Mouse (Mus musculus) cerebellum, adult 9-11 months (tissue): Measurements from ENCODE around the gene Ncoa3.

Source experiments
- DNase-seq: peaks from one replicate; pipeline ENCODE4 v3.0.0; 2022

Ncoa3 gene

GRCm38 (mm10) chr2:166003004-166003403, 10.6 kb downstream of the Ncoa3 start:
- no peak for DNase-seq

GRCm38 (mm10) chr2:166007046-166007445, 14.6 kb downstream of the Ncoa3 start:
- no peak for DNase-seq

GRCm38 (mm10) chr2:166008558-166009392, 16.3 kb downstream of the Ncoa3 start:
- no peak for DNase-seq

DNA sequence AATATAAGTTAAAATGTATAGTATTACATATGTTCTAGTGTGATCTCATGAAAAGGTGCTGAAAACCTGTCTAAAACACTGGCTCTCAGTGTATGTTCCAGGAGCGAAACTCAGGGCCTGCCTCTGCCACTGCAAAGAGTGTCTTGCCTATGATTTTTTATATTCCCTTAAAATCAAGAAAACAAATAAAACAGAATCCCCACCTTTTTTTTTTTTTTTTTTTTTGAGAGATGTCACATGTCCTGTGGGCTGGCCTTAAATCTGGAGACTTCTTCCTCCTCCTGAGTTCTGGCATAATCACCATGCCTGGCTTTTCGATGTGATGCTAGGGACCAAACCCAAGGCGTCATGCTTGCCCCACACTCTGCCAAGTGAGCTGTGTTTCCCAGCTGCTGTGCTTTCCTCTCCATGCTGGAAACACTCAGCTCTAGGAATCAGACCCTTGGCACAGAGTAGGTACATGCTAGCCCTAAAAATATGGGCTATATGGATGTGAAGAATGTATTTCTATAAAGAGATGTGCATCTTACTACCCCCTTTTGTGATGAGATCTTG, 17.0 kb downstream of the Ncoa3 start:
- peak; percentile 47 for DNase-seq

GRCm38 (mm10) chr2:166010321-166010720, 17.9 kb downstream of the Ncoa3 start:
- no peak for DNase-seq

DNA sequence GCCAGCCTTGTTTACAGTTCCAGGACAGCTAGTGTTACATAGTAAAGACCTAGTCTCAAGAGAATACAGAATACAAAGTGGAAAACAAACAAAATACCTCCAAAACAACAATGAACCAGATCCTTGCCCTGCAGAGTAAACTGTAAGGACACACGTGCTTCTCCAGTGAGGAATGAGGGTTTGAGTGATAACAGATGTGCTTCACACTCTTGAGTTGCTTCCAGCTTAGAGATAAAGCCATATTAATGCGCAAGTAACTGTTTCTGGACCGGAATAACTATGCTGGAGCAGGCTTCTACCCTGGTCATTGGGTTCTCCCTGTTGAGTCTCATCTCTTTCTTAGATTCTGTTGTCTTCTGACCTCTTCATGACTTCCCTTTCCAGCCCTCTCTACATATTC, 19.0 kb downstream of the Ncoa3 start:
- DNase-seq = no peak

GRCm38 (mm10) chr2:166012145-166012544, 19.7 kb downstream of the Ncoa3 start:
- no peak for DNase-seq

GRCm38 (mm10) chr2:166018769-166019168, 26.3 kb downstream of the Ncoa3 start:
- no peak for DNase-seq

GRCm38 (mm10) chr2:166020026-166020425, 27.6 kb downstream of the Ncoa3 start:
- no peak for DNase-seq

DNA sequence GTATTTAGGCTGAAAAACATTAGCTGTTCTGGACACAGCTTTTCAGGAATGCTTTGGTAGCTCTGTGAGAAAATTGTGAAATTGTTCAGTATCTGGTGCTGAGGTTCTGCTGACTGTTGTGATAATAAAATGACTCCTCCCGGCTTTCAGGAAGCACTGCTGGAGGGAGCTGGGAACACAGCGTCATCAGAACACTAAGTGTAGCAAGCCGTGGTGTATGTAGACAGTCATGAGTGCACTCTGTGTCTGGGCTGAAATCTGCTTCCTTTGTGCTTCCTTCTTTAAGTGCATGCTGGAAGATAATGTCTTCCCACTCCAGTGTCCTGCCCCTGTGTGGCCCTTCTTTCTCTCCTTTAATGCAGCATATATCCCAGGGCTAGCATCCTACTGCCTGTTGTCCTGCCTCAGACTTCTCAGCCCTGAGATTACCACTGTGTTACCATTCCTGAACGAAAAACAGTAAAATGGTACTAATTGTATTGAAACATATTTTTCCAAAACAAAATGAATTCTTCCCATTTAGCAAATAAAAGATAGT, 28.7 kb downstream of the Ncoa3 start:
- no peak for DNase-seq

- DNase-seq = no peak
These were observed 29.2 kb downstream of the Ncoa3 start for GRCm38 (mm10) chr2:166021642-166022041.

DNA sequence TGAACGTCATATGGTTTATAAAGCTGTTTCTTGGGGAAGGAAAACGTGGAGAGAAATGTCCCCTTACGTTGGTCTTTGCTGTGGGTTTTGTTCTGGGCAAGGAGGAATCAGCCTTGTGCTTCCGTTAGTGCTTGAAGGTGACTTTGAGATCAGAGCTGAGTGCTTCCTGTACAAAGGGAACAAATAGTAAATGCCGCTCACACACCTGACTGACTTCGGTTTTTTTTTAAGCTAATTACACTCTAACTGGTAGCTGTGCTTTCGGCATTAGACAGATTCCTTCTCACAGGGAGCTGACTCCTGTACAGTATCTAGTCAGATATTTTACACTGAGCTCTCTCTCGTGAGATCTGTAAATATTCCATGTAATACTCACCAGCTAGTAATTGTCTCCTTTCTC, 29.9 kb downstream of the Ncoa3 start:
- DNase-seq = no peak

GRCm38 (mm10) chr2:166024079-166024478, 31.6 kb downstream of the Ncoa3 start:
- DNase-seq = no peak

DNA sequence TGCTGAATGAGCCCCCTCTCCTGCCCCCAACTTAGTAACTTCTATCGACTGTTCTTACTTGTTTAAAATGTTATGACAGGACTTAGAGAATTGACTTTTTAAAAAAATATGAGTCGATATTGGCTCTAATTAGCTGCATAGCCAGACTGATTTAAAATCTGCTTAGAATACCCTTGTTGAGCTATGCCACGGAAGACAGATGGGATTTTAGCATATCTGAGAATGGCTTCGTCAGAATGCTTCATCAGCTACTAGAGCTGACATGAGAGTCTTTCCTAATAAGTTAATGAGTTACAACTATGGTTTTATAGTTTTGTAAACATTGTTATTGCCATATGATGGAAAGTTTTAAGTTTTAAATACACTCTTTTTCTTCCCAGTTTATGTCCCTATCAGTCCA, 32.2 kb downstream of the Ncoa3 start:
- DNase-seq = no peak

DNA sequence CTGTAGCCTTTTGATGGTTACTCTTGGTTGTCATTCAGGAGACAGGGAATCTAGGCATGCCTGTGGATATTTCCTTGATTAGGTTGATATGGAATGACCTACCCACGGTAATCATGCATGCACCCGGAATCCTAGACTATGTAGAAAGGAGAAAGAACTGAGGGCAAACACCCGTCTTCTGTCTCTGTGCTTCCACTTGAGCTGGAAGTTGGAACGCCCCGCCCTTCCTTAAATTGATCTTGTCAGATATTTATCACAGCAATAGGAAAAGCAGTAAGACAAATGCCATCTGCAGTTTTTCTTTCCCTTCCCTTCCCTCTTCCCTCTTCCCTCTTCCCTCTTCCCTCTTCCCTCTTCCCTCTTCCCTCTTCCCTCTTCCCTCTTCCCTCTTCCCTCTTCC, 33.5 kb downstream of the Ncoa3 start:
- DNase-seq = no peak

DNA sequence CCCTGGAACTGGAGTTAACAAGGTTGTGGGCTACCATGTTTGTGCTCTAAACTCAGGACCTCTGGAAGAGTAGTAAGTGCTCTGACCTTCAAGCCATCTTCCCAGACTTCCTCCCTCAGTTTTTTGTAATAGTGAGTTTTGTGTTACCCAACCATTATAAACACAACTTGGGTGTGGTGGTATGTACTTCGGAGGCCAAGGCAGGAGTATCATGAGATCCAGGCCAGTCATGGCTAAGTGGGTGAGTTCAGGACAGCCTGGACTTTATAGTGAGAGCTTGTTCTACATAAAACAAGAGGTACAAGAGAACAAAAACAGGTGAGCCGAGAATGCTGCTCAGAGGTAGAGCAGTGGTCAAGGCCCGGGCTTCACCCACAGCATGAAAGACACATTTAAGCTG, 35.4 kb downstream of the Ncoa3 start:
- DNase-seq = no peak

GRCm38 (mm10) chr2:166029232-166029631, 36.8 kb downstream of the Ncoa3 start:
- no peak for DNase-seq

GRCm38 (mm10) chr2:166030256-166030995, 38.0 kb downstream of the Ncoa3 start:
- no peak for DNase-seq

GRCm38 (mm10) chr2:166031120-166031929, 38.9 kb downstream of the Ncoa3 start:
- DNase-seq = no peak

DNA sequence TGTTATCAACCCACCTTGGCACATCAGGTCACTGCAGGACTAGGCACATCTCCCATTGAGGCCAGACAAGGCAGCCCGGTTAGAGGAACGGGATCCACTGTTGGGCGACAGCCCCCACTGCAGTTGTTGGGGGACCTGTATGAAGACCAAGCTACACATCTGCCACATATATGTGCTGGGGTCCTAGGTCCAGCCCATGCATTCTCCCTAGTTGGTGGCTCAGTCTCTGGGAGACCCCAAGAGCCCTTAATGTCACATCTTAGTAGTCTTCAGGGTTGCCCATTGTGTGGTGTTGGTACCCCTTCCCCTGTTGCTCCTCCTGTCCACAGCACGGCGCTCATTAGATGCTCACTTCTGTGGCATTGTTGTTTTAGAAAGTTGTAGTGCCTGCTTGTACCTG, 40.2 kb downstream of the Ncoa3 start:
- DNase-seq = no peak

GRCm38 (mm10) chr2:166034967-166035490, 42.6 kb downstream of the Ncoa3 start:
- DNase-seq = no peak

DNA sequence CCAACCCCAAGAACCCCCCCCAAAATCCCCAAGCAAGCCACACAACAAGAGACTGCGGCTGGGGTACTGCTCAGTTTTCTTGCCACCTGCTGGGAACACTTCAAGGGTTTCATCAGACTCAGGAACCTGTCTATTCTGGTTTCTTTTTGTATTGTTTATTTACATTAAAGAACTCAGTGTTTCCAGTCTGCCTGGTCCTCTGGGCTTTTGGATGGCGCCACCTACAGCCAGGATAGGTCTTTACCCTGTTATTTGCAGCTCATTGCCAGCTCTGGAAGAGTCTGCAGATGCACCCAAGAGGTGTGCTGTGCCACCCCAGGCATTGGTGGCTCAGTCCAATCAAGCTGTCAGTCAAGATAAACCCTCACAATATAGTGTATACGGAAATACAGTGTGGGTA, 43.3 kb downstream of the Ncoa3 start:
- DNase-seq = no peak

DNA sequence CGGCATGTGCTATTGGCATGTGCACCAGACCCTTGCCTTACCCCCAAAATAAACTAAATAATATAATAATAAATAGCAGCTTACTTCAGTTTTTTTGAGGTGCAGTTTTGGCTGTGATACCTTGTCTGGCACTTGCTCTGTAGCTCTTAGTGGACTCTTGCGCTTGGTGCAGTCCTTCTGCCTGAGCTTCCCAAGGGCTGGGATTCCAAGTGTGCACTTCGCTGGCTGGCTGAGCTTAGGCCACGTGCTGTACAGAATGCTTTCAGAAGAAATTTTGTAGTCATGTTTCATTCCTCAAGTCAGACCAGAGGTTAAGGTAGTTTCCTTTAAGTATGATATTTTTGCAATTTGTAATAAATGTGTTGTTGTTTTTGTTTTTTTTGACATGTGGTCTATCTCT, 47.2 kb downstream of the Ncoa3 start:
- DNase-seq = no peak
